Mouse (Mus musculus): ENCODE results near the gene Col8a2.

GRCm38 (mm10) chr4:126253637-126254272 lies 32.8 kb upstream of the Col8a2 start:
- TF ChIP-seq TAL1 (IDR thresholded peaks at IDR 0.05; ENCODE audit: low read length): no peak
- no peak for TF ChIP-seq GATA1 (IDR thresholded peaks at IDR 0.05; ENCODE audit: low read length)
